Mouse (Mus musculus) forebrain, embryonic 16.5 days (tissue): ENCODE measurements around the gene Gm8094. TPM values are rescaled to one million over a fixed set of nuclear protein-coding genes. Genes with fewer than 3 reads are reported as not detected.
"Not testable (repeated sequence)": the region's sequence is repeated elsewhere in the genome, so short reads cannot be mapped to it uniquely, and the experiment has no call there.

Source experiments
- ATAC-seq: fragments of 200-750 bp; cut with Nextera tagmentation; 2 replicates; pipeline ENCODE4 v1.8.0; 2017; ENCODE audit warnings: mild to moderate bottlenecking, moderate library complexity
- H3K27ac ChIP-seq: fragments of 300-500 bp; sonication (generic); 2 replicates; pipeline ENCODE4 v1.5.1; 2014; ENCODE audit warnings: low read length, control low read depth
- H3K27me3 ChIP-seq: fragments of 300-500 bp; sonication (generic); replicated peaks from 2 replicates; pipeline ENCODE4 v1.6.1; 2014; ENCODE audit warnings: low read length; ENCODE audit not compliant: control insufficient read depth, insufficient read depth
- H3K36me3 ChIP-seq: fragments of 300-500 bp; sonication (generic); 2 replicates; pipeline ENCODE4 v1.6.1; 2014; ENCODE audit not compliant: control insufficient read depth, insufficient read depth
- H3K4me1 ChIP-seq: fragments of 300-500 bp; sonication (generic); replicated peaks from 2 replicates; pipeline ENCODE4 v1.6.1; 2014; ENCODE audit warnings: low read length; ENCODE audit not compliant: control insufficient read depth, insufficient read depth
- H3K4me2 ChIP-seq: fragments of 300-500 bp; sonication (generic); 2 replicates; pipeline ENCODE4 v1.6.1; 2014; ENCODE audit warnings: mild to moderate bottlenecking, low read length, control low read depth
- H3K4me3 ChIP-seq: fragments of 300-500 bp; sonication (generic); replicated peaks from 2 replicates; pipeline ENCODE4 v1.5.1; 2014; ENCODE audit warnings: mild to moderate bottlenecking, low read length, control low read depth
- H3K9ac ChIP-seq: fragments of 300-500 bp; sonication (generic); replicated peaks from 2 replicates; pipeline ENCODE4 v1.6.1; 2014; ENCODE audit warnings: low read depth, low read length, control low read depth
- H3K9me3 ChIP-seq: fragments of 300-500 bp; sonication (generic); 2 replicates; pipeline ENCODE4 v1.6.1; 2016; ENCODE audit warnings: low read length; ENCODE audit not compliant: control insufficient read depth
- WGBS: fragments of 180-500 bp; shearing (Covaris S2); extraction: QIAGEN DNeasy Blood & Tissue Kit; methylation state at CpG from one replicate; pipeline ENCODE4 v1.1.7; 2014; 5-methylcytosine and 5-hydroxymethylcytosine counted together
- polyA plus RNA-seq: library from polyadenylated mRNA; unstranded; fragments of >200 nt; fragmentation: Nextera tagmentation; extraction: Ambion mirVana; gene quantifications from 2 replicates; pipeline ENCODE4 v1.2.1, GENCODE M21; 2015

Gm8094 gene
- polyA plus RNA-seq, result not detected in 2 replicates

GRCm38 (mm10) chr14:43076543-43076942, at the start of gene Gm8094:
Gene Gm8094 (minus strand): TSS chr14:43076643.
- H3K9ac ChIP-seq, H3K4me3 ChIP-seq, ATAC-seq, H3K27me3 ChIP-seq, H3K9me3 ChIP-seq, H3K4me2 ChIP-seq, H3K4me1 ChIP-seq, H3K27ac ChIP-seq, H3K36me3 ChIP-seq: not testable (repeated sequence)
- 80% methylated on average over 2 of the region's 2 CpGs for WGBS

- 74% methylated on average over 1 of the region's 3 CpGs for WGBS
Measured at GRCm38 (mm10) chr14:43119673-43120072, 43.2 kb upstream of the Gm8094 start.

DNA sequence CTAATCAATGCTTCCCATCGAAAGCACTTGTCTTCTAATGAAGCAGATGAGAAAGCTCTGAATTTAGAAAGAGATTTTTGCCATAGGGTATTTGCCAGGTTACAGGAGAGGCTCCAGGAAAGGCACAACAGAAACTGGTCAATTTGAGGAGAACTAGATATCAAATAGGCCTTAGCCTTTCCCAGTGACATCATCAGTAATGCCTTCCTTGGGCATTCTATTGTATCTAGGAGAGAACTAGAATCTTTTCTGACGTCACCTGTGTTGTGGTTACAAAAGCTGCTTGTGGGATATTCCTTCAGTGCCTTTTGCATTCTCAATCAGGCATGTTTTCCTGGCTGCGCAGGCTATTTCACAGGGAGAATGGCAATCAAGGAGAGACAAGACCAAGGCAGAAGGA, 23.9 kb upstream of the Gm8094 start, which contains the start of gene Gm8104:
Gm8104 (plus strand) TSS at position 301 of the 400 bp plus-strand sequence.
- 71% methylated on average over 3 of the region's 3 CpGs for WGBS
- H3K27ac ChIP-seq, H3K9ac ChIP-seq, H3K4me3 ChIP-seq, H3K4me1 ChIP-seq, ATAC-seq, H3K9me3 ChIP-seq, H3K36me3 ChIP-seq, H3K27me3 ChIP-seq, H3K4me2 ChIP-seq: not testable (repeated sequence)

More at GRCm38 (mm10) chr14:43119673-43120072, 43.2 kb upstream of the Gm8094 start:
- H3K36me3 ChIP-seq, H3K4me1 ChIP-seq, H3K4me2 ChIP-seq, ATAC-seq, H3K9me3 ChIP-seq, H3K27me3 ChIP-seq, H3K27ac ChIP-seq, H3K4me3 ChIP-seq, H3K9ac ChIP-seq: not testable (repeated sequence)

DNA sequence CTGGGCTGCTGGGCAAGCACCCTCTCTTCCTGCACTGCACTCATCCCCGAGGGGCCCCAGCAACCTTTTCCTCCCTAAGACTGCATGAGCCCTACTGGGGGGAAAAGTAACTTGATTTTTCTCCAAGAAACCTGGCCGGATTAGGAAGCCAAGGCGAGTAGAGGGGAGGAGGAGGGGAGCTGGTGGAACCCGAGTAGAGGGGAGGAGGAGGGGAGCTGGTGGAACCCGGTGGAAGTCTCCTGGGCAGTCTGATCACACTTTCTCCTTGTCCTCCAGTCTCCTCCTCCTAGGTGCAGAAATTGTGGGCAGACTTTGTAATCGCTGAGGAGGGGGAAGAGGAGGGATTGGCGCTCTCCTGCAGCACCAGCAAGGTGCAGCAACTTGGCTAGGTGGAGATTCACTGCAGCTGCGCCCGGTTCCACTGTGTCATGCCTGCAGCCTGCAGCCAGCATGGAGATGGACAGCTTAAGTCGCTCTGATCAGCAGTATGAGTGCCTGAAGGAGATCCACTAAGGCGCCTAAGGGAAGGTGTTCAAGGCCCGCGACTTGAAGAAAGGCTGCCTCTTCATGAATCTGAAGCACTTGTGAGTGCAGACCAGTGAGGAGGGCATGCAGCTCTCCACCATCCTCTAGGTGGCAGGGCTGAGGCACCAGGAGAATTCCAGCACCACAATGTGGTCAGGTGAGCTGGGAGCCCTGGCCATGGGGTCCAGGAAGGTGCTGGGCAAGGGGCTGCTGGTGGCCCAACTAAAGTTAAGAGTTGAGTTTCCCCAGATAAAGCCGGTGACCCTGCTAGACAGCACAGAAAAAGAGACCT, 12.9 kb upstream of the Gm8094 start:
- not testable (repeated sequence) for H3K4me3 ChIP-seq, H3K9ac ChIP-seq, H3K27me3 ChIP-seq, ATAC-seq, H3K36me3 ChIP-seq, H3K4me2 ChIP-seq, H3K9me3 ChIP-seq, H3K4me1 ChIP-seq, H3K27ac ChIP-seq
- 46% methylated on average over 1 of the region's 14 CpGs for WGBS

GRCm38 (mm10) chr14:43084936-43085730, 8.7 kb upstream of the Gm8094 start:
- WGBS, result 85% methylated on average over 1 of the region's 1 CpGs
- H3K27me3 ChIP-seq, H3K4me1 ChIP-seq, ATAC-seq, H3K9me3 ChIP-seq, H3K4me2 ChIP-seq, H3K9ac ChIP-seq, H3K36me3 ChIP-seq, H3K4me3 ChIP-seq, H3K27ac ChIP-seq: not testable (repeated sequence)

GRCm38 (mm10) chr14:43060179-43060578, 16.3 kb downstream of the Gm8094 start:
- H3K36me3 ChIP-seq, result not testable (repeated sequence)
- 69% methylated on average over 4 of the region's 4 CpGs for WGBS

GRCm38 (mm10) chr14:43058063-43058462, 18.4 kb downstream of the Gm8094 start:
- H3K4me1 ChIP-seq, H3K36me3 ChIP-seq, H3K27me3 ChIP-seq, ATAC-seq, H3K9ac ChIP-seq, H3K4me2 ChIP-seq, H3K9me3 ChIP-seq, H3K27ac ChIP-seq, H3K4me3 ChIP-seq: not testable (repeated sequence)
- WGBS, result 74% methylated on average over 3 of the region's 3 CpGs

More at GRCm38 (mm10) chr14:43060179-43060578, 16.3 kb downstream of the Gm8094 start:
- H3K9ac ChIP-seq, H3K27ac ChIP-seq, H3K4me1 ChIP-seq, H3K9me3 ChIP-seq, ATAC-seq, H3K27me3 ChIP-seq, H3K4me3 ChIP-seq, H3K4me2 ChIP-seq: not testable (repeated sequence)

Other genes starting within 250 kb of the Gm8094 start
- not detected in 2 replicates for gene Gm21977, start 223.2 kb downstream of the Gm8094 start, polyA plus RNA-seq
- not detected in 2 replicates for gene Gm8082, start 83.0 kb downstream of the Gm8094 start, polyA plus RNA-seq
- not detected in 2 replicates for gene Gm10376, start 61.0 kb downstream of the Gm8094 start, polyA plus RNA-seq
- not detected in 2 replicates for gene Gm8104, start 24.0 kb upstream of the Gm8094 start, polyA plus RNA-seq
- not detected in 2 replicates for gene Gm7233, start 103.2 kb upstream of the Gm8094 start, polyA plus RNA-seq
- gene Gm8122, start 158.7 kb upstream of the Gm8094 start, polyA plus RNA-seq, result not detected in 2 replicates
- not detected in 2 replicates for gene Gm8126, start 182.0 kb upstream of the Gm8094 start, polyA plus RNA-seq
- not detected in 2 replicates for gene Gm9732, start 198.4 kb upstream of the Gm8094 start, polyA plus RNA-seq
- gene Gm8127, start 217.2 kb upstream of the Gm8094 start, polyA plus RNA-seq, result not detected in 2 replicates